Mouse (Mus musculus) brain, embryonic 14.5 days (tissue): ENCODE data around the gene Dync1h1.

Experiments used
- CTCF ChIP-seq: fragments of 200-500 bp; IDR thresholded peaks from 2 replicates; pipeline ENCODE4 v1.5.1; 2012; ENCODE audit warnings: inconsistent platforms, mild to moderate bottlenecking, moderate library complexity, borderline replicate concordance; ENCODE audit not compliant: insufficient read depth, insufficient read length; ENCODE audit errors: extremely low read depth
- POLR2A ChIP-seq: fragments of 200-500 bp; IDR thresholded peaks from 2 replicates; pipeline ENCODE4 v1.6.1; 2012; ENCODE audit warnings: mild to moderate bottlenecking, inconsistent platforms, borderline replicate concordance; ENCODE audit not compliant: poor library complexity, insufficient read depth, insufficient read length, severe bottlenecking; ENCODE audit errors: extremely low read depth

DNA sequence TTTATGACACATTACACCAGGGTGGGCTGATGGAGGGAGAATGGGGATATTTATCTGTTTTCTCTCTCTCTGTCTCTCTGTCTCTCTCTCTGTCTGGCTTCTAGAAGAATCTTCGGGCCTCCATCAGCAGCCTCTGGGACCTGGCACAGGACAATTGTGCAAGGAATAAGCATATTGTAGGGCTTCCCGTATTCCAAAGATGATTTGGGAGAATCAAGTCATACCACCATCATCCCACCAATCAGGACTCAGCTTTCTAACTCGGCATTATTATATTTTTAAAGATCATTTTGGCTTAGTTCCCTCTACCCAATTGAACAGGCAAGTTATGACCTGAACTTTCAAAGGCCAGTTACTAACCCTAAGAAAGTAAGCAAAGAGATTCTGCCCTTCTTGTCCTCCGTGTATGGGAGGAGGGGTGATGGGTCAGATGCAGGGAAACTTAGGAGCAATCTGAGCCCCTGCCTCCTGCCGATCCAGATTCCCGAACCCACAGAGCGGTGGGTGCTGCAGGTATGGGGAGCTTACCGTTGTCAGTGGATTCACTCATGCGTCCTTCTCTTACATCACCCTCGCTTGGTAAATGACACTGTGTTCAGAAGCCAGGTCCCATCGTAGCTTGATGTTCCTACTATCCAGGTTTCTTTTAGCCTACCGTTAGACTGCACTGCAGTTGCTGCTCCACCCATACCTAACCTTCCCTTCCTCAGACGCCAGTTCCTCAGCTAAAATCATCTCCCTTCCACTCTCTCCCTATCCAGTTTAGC, 844 bp upstream of the Dync1h1 start:
- TF ChIP-seq POLR2A (no peak), CTCF (no peak)
